Mouse (Mus musculus): Measurements from ENCODE around the gene Prkag1. TPM values are rescaled to one million over a fixed set of nuclear protein-coding genes. Genes with fewer than 3 reads are reported as not detected.

Prkag1 gene
- polyA plus RNA-seq, 1 experiment = 87.2 TPM

GRCm38 (mm10) chr15:98777762-98778161, 53.6 kb downstream of the Prkag1 start, which contains the start of gene Wnt10b:
Gene Wnt10b, minus strand, starts transcription at chr15:98778150.
- DNase-seq (ENCODE audit: low read depth, low spot score) = no peak
- 1% methylated on average over 27 of the region's 33 CpGs for WGBS

- 13% methylated on average over 19 of the region's 19 CpGs for WGBS
These were observed 54.2 kb downstream of the Prkag1 start for GRCm38 (mm10) chr15:98777005-98777616.

GRCm38 (mm10) chr15:98776280-98777004, 54.9 kb downstream of the Prkag1 start:
- no peak for DNase-seq (ENCODE audit: low read depth, low spot score)
- WGBS = 4% methylated on average over 62 of the region's 62 CpGs

More at GRCm38 (mm10) chr15:98777005-98777616, 54.2 kb downstream of the Prkag1 start:
- DNase-seq (ENCODE audit: low read depth, low spot score) = no peak

GRCm38 (mm10) chr15:98775533-98775932, 55.8 kb downstream of the Prkag1 start:
- WGBS = 22% methylated on average over 5 of the region's 5 CpGs
- DNase-seq (ENCODE audit: low read depth, low spot score) = no peak

GRCm38 (mm10) chr15:98774096-98774495, 57.2 kb downstream of the Prkag1 start:
- whole genome bisulfite sequencing = 74% methylated on average over 15 of the region's 15 CpGs
- DNase-seq (ENCODE audit: low read depth, low spot score) = no peak

- peak; percentile 36 for DNase-seq (ENCODE audit: low read depth, low spot score)
- 3% methylated on average over 36 of the region's 36 CpGs for WGBS
These were observed 58.7 kb downstream of the Prkag1 start for GRCm38 (mm10) chr15:98772511-98773211.

GRCm38 (mm10) chr15:98771813-98772425, 59.4 kb downstream of the Prkag1 start:
- whole genome bisulfite sequencing = 15% methylated on average over 12 of the region's 12 CpGs
- no peak for DNase-seq (ENCODE audit: low read depth, low spot score)

- DNase-seq (ENCODE audit: low read depth, low spot score) = no peak
- 60% methylated on average over 5 of the region's 5 CpGs for WGBS
These were observed 63.1 kb downstream of the Prkag1 start for GRCm38 (mm10) chr15:98768259-98768658.

GRCm38 (mm10) chr15:98765929-98766328, 65.4 kb downstream of the Prkag1 start:
- DNase-seq (ENCODE audit: low read depth, low spot score) = no peak
- 77% methylated on average over 4 of the region's 4 CpGs for WGBS

Other genes starting within 250 kb of the Prkag1 start
- gene Adcy6, start 221.4 kb downstream of the Prkag1 start, polyA plus RNA-seq (2012; rRNA removed) = 64.9 and 89.8 TPM in 2 replicates
- 42.6 and 44.5 TPM in 2 replicates for gene Cacnb3, start 200.7 kb downstream of the Prkag1 start, polyA plus RNA-seq (2012; rRNA removed)
- gene Ddx23, start 168.6 kb downstream of the Prkag1 start, polyA plus RNA-seq (2012; rRNA removed) = 25.0 and 30.3 TPM in 2 replicates
- gene Rnd1, start 154.1 kb downstream of the Prkag1 start, polyA plus RNA-seq (2012; rRNA removed) = 1.4 and 1.9 TPM in 2 replicates
- 0.27 and 0.32 TPM in 2 replicates for gene Ccdc65, start 123.3 kb downstream of the Prkag1 start, polyA plus RNA-seq (2012; rRNA removed)
- 20.4 and 28.9 TPM in 2 replicates for gene Fkbp11, start 103.3 kb downstream of the Prkag1 start, polyA plus RNA-seq (2012; rRNA removed)
- gene Arf3, start 68.3 kb downstream of the Prkag1 start, polyA plus RNA-seq (2012; rRNA removed) = 99.2 and 104 TPM in 2 replicates
- 0.10 and 0.14 TPM in 2 replicates for gene Wnt10b, start 53.4 kb downstream of the Prkag1 start, polyA plus RNA-seq (2012; rRNA removed)
- gene Wnt1, start 41.7 kb downstream of the Prkag1 start, polyA plus RNA-seq (2012; rRNA removed) = not detected in 2 replicates
- gene Ddn, start 22.0 kb downstream of the Prkag1 start, polyA plus RNA-seq (2012; rRNA removed) = 0.03 and 0.12 TPM in 2 replicates
- 21.6 and 25.9 TPM in 2 replicates for gene Kmt2d, start 39.7 kb upstream of the Prkag1 start, polyA plus RNA-seq (2012; rRNA removed)
- 14.8 and 17.5 TPM in 2 replicates for gene Rhebl1, start 63.0 kb upstream of the Prkag1 start, polyA plus RNA-seq (2012; rRNA removed)
- gene Dhh, start 67.0 kb upstream of the Prkag1 start, polyA plus RNA-seq (2012; rRNA removed) = 0.48 and 0.63 TPM in 2 replicates
- gene Lmbr1l, start 86.7 kb upstream of the Prkag1 start, polyA plus RNA-seq (2012; rRNA removed) = 65.8 and 140 TPM in 2 replicates
- gene Tuba1b, start 103.0 kb upstream of the Prkag1 start, polyA plus RNA-seq (2012; rRNA removed) = 848 and 981 TPM in 2 replicates
- 0.55 and 6.2 TPM in 2 replicates for gene Gm49450, start 122.0 kb upstream of the Prkag1 start, polyA plus RNA-seq (2012; rRNA removed)
- 131 and 155 TPM in 2 replicates for gene Tuba1a, start 122.2 kb upstream of the Prkag1 start, polyA plus RNA-seq (2012; rRNA removed)
- gene Tuba1c, start 198.4 kb upstream of the Prkag1 start, polyA plus RNA-seq (2012; rRNA removed) = 408 and 423 TPM in 2 replicates
- 6.1 and 9.1 TPM in 2 replicates for gene Prph, start 223.7 kb upstream of the Prkag1 start, polyA plus RNA-seq (2012; rRNA removed)
- 13.2 and 13.4 TPM in 2 replicates for gene Troap, start 243.1 kb upstream of the Prkag1 start, polyA plus RNA-seq (2012; rRNA removed)